Mouse (Mus musculus) layer of hippocampus, adult 18-20 months (tissue): ENCODE data around the gene Tusc2. TPM values are rescaled to one million over a fixed set of nuclear protein-coding genes. Genes with fewer than 3 reads are reported as not detected.

Experiments
- DNase-seq, 2 experiments: peaks; one replicate each; pipeline ENCODE4 v3.0.0; 2022; ENCODE audit warnings: low spot score in 2 of 2
- total RNA-seq, 2 experiments: library from RNA; stranded (reverse); gene quantifications; 2 replicates each; pipeline ENCODE4 v1.2.3; 2021

The Tusc2 gene
- total RNA-seq, 2 experiments from 2014 or later = 86.2 to 86.5 TPM

- DNase-seq = no peak
Measured at GRCm38 (mm10) chr9:107607653-107608245, 44.7 kb downstream of the Tusc2 start.

- DNase-seq = no peak
Measured at GRCm38 (mm10) chr9:107608741-107609432, 45.8 kb downstream of the Tusc2 start, which contains the start of gene Sema3b. Sema3b (minus strand) TSS chr9:107609229.

- no peak for DNase-seq
Measured at GRCm38 (mm10) chr9:107609433-107609830, 46.4 kb downstream of the Tusc2 start.

GRCm38 (mm10) chr9:107611456-107612190 is 48.6 kb downstream of the Tusc2 start:
- DNase-seq = no peak

- peak; percentile 98 for DNase-seq
Measured at GRCm38 (mm10) chr9:107612191-107612944, 49.3 kb downstream of the Tusc2 start.

GRCm38 (mm10) chr9:107612945-107613569 is 50.0 kb downstream of the Tusc2 start:
- no peak for DNase-seq

GRCm38 (mm10) chr9:107615035-107615434 is 52.0 kb downstream of the Tusc2 start:
- DNase-seq = no peak

Other genes with a start within 250 kb of the Tusc2 start
- 10 to 100 TPM; 14.5 to 14.9 TPM for gene Hemk1, start 224.9 kb upstream of the Tusc2 start, total RNA-seq
- 1 to 10 TPM; 2.5 to 3.2 TPM for gene 6430571L13Rik, start 222.7 kb upstream of the Tusc2 start, total RNA-seq
- 10 to 100 TPM; 15.1 to 17.7 TPM for gene Cacna2d2, start 163.6 kb upstream of the Tusc2 start, total RNA-seq
- 10 to 100 TPM; 41.7 to 42.3 TPM for gene Tmem115, start 29.3 kb upstream of the Tusc2 start, total RNA-seq
- 10 to 100 TPM; 15.4 to 17.2 TPM for gene Cyb561d2, start 21.1 kb upstream of the Tusc2 start, total RNA-seq
- 10 to 100 TPM; 40.6 to 44.5 TPM for gene Nprl2, start 21.0 kb upstream of the Tusc2 start, total RNA-seq
- 1 to 10 TPM; 5.7 to 6.2 TPM for gene Zmynd10, start 16.0 kb upstream of the Tusc2 start, total RNA-seq
- gene Rassf1, start 11.7 kb upstream of the Tusc2 start, total RNA-seq = 10 to 100 TPM; 16.3 to 18.1 TPM
- gene Hyal2, start 4.7 kb downstream of the Tusc2 start, total RNA-seq = 10 to 100 TPM; 15.8 to 16.6 TPM
- 1 to 10 TPM; 5.1 to 7.3 TPM for gene Hyal1, start 13.7 kb downstream of the Tusc2 start, total RNA-seq
- 10 to 100 TPM; 10.7 to 13.5 TPM for gene Naa80, start 15.6 kb downstream of the Tusc2 start, total RNA-seq
- gene Hyal3, start 17.6 kb downstream of the Tusc2 start, total RNA-seq = 1 to 10 TPM; 1.1 to 1.4 TPM
- gene Ifrd2, start 24.4 kb downstream of the Tusc2 start, total RNA-seq = 10 to 100 TPM; 12.5 to 13.2 TPM
- gene Sema3b, start 46.0 kb downstream of the Tusc2 start, total RNA-seq = 1 to 10 TPM; 1.5 to 2.5 TPM
- gene Gnai2, start 72.1 kb downstream of the Tusc2 start, total RNA-seq = 100 to 1,000 TPM; 228 to 231 TPM
- gene Slc38a3, start 106.3 kb downstream of the Tusc2 start, total RNA-seq = 10 to 100 TPM; 57.8 to 62.6 TPM
- not detected for gene Gnat1, start 116.5 kb downstream of the Tusc2 start, total RNA-seq
- 1 to 10 TPM; 2.8 to 5.9 TPM for gene Sema3f, start 147.2 kb downstream of the Tusc2 start, total RNA-seq
- gene Rbm5, start 207.7 kb downstream of the Tusc2 start, total RNA-seq = 100 to 1,000 TPM; 126 to 142 TPM